Mouse (Mus musculus): ENCODE data around the gene Phldb2. TPM values are rescaled to one million over a fixed set of nuclear protein-coding genes. Genes with fewer than 3 reads are reported as not detected.

The Phldb2 gene
- total and polyA plus RNA-seq, 3 experiments = 0.55 TPM; not detected in 2

DNA sequence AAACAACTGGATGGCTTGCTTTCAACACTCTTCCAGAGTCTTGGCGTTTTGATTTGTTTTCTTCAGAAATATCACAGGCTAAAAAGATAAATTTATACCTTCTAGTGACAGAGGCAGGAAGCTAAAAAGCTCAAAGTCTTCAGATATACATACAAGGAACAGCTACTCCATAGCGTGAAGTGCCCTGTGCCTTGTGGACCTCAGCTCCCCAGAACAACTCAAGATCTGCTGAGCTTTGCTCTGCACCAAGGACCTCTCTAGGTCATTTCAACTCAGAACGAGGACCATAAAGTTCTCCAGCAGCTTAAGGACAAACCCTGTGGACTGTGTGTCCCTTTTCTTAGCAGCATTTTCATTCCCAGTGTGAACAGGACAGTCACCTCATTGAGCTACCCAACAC is 188.3 kb downstream of the Phldb2 start:
- ATAC-seq (ENCODE audit: extremely low read depth, insufficient number of reproducible peaks, low FRiP score, poor library complexity, severe bottlenecking) (no peak), DNase-seq (ENCODE audit: low spot score) (no peak)
- Histone ChIP-seq H3K9me3 (replicated peaks) (no peaks in the 10 kb centered on the region), H3K27me3 (ENCODE audit: insufficient read depth, low read length) (0 out of 2 replicates have a peak, but pooled peaks cover 3% of the 10 kb centered on the region), H3K4me1 (ENCODE audit: insufficient read depth, low read depth, low read length) (no peaks in the 10 kb centered on the region), H3K4me3 (ENCODE audit: low read depth, low read length) (no peak overlapping the region), H3K36me3 (replicated peaks) (no peaks in the 10 kb centered on the region)
- TF ChIP-seq GATA1 (IDR thresholded peaks at IDR 0.05; ENCODE audit: borderline replicate concordance, low read length) (no peak), TAL1 (conservative IDR thresholded peaks at IDR 0.05; ENCODE audit: low read depth, low read length) (no peak), CTCF (IDR thresholded peaks at IDR 0.05; ENCODE audit: low read depth, low read length) (no peak)

DNA sequence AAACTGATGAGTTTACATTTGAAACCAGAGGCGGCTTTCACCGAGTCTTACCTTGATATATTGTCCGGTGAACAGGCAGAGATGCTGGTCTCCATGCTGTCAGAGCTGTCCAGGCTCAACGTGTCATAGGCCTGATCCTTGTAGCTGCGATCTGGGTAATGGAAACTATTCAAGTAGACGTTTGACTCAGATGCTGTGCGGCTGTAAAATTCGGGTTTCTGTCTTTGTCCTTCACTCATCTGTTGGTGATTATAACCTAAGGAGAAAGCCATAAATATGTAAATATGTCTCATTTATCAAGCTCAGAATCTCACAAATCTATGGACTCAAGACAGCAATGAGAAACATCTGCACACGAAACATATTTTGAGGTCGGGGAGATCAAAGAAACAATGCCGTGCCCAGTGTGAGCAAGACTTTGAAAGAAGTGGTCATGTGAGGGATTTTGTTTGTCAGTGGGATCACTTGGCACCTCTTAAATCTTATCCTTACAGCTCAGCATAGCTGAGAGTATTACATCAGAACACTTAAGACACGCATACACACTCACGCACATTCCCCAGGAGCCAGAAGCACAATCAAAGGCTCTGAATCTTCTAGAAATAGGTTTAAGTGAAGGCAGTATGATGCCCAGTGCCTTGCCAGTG is 190.4 kb downstream of the Phldb2 start:
- no peak for DNase-seq (ENCODE audit: low spot score)
- ATAC-seq (ENCODE audit: extremely low read depth, insufficient number of reproducible peaks, low FRiP score, poor library complexity, severe bottlenecking) = no peak

DNA sequence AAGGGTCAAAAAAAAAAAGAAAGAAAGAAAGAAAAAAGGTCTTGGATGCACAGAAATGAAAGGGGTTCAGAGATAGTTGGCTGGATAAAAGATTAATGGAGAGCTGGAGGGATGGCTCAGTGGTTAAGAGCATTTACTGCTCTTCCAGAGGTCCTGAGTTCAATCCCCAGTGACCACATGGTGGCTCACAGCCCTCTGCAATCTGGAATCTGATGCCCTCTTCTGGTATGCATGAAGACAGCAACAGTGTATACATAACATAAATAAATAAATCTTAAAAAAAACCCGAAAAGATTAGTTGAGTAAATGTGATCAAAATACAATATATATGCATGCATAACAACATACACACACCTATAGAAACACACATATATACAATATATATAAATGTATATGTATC is 192.0 kb downstream of the Phldb2 start:
- 0 out of 2 replicates have a peak, but pooled peaks cover 3% of the 10 kb centered on the region for H3K27me3 ChIP-seq (ENCODE audit: insufficient read depth, low read length)
- H3K4me3 ChIP-seq (ENCODE audit: low read depth, low read length) = no peak overlapping the region
- TF ChIP-seq CTCF (IDR thresholded peaks at IDR 0.05; ENCODE audit: low read depth, low read length) (no peak), GATA1 (IDR thresholded peaks at IDR 0.05; ENCODE audit: borderline replicate concordance, low read length) (no peak), POLR2AphosphoS5 (IDR thresholded peaks at IDR 0.05; ENCODE audit: insufficient replicate concordance, low read depth, low read length) (no peak)
- ATAC-seq (ENCODE audit: extremely low read depth, insufficient number of reproducible peaks, low FRiP score, poor library complexity, severe bottlenecking) = no peak
- H3K9me3 ChIP-seq (replicated peaks) = no peaks in the 10 kb centered on the region
- no peaks in the 10 kb centered on the region for H3K36me3 ChIP-seq (replicated peaks)
- no peaks in the 10 kb centered on the region for H3K4me1 ChIP-seq (ENCODE audit: insufficient read depth, low read depth, low read length)
- no peak for DNase-seq (ENCODE audit: low spot score)

More for the DNA sequence above, 190.4 kb downstream of the Phldb2 start:
- no peaks in the 10 kb centered on the region for H3K9me3 ChIP-seq (replicated peaks)
- H3K4me1 ChIP-seq (ENCODE audit: insufficient read depth, low read depth, low read length) = no peaks in the 10 kb centered on the region
- 0 out of 2 replicates have a peak, but pooled peaks cover 3% of the 10 kb centered on the region for H3K27me3 ChIP-seq (ENCODE audit: insufficient read depth, low read length)
- H3K36me3 ChIP-seq (replicated peaks) = no peaks in the 10 kb centered on the region
- no peak for TF ChIP-seq POLR2AphosphoS5 (IDR thresholded peaks at IDR 0.05; ENCODE audit: insufficient replicate concordance, low read depth, low read length)
- TF ChIP-seq CTCF (IDR thresholded peaks at IDR 0.05; ENCODE audit: low read depth, low read length) = no peak
- TF ChIP-seq TAL1 (conservative IDR thresholded peaks at IDR 0.05; ENCODE audit: low read depth, low read length) = no peak
- no peak for TF ChIP-seq GATA2 (IDR thresholded peaks at IDR 0.05; ENCODE audit: borderline replicate concordance, low read depth, low read length)
- TF ChIP-seq GATA1 (IDR thresholded peaks at IDR 0.05; ENCODE audit: borderline replicate concordance, low read length) = no peak
- H3K4me3 ChIP-seq (ENCODE audit: low read depth, low read length) = no peak overlapping the region

DNA sequence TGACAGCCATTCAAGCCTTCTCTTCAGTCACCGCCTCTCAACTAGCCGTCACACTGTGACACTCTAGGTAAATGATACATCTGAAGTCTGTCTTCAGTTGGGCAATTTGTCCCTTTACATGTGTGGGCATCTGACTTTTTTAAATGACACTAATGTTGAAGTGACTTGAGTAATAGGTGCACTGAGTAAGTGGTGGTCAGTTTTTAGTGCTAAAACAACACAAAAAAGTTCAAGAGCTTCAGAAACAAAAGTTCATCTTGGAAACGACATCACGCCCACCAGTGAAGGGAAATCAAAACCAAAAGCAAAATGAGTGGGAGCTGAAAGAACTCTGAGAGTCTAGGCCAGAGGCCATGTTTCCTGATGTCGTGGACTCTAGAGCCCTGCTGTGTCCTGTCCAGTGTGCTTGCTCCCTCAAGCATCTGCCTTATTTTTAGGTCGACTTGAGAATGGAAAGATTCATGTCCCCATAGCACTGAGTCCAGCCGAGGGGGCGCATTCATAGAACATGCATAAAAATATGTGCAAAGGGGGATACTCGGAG is 194.6 kb downstream of the Phldb2 start:
- no peaks in the 10 kb centered on the region for H3K4me1 ChIP-seq (ENCODE audit: insufficient read depth, low read depth, low read length)
- no peaks in the 10 kb centered on the region for H3K36me3 ChIP-seq (replicated peaks)
- DNase-seq (ENCODE audit: low spot score) (no peak), ATAC-seq (ENCODE audit: extremely low read depth, insufficient number of reproducible peaks, low FRiP score, poor library complexity, severe bottlenecking) (no peak)
- no peaks in the 10 kb centered on the region for H3K27me3 ChIP-seq (ENCODE audit: insufficient read depth, low read length)
- no peak overlapping the region for H3K4me3 ChIP-seq (ENCODE audit: low read depth, low read length)
- TF ChIP-seq CTCF (IDR thresholded peaks at IDR 0.05; ENCODE audit: low read depth, low read length) (no peak), GATA1 (IDR thresholded peaks at IDR 0.05; ENCODE audit: borderline replicate concordance, low read length) (no peak), POLR2AphosphoS5 (IDR thresholded peaks at IDR 0.05; ENCODE audit: insufficient replicate concordance, low read depth, low read length) (no peak), GATA2 (IDR thresholded peaks at IDR 0.05; ENCODE audit: borderline replicate concordance, low read depth, low read length) (no peak), TAL1 (conservative IDR thresholded peaks at IDR 0.05; ENCODE audit: low read depth, low read length) (no peak)
- H3K9me3 ChIP-seq (replicated peaks) = no peaks in the 10 kb centered on the region

DNA sequence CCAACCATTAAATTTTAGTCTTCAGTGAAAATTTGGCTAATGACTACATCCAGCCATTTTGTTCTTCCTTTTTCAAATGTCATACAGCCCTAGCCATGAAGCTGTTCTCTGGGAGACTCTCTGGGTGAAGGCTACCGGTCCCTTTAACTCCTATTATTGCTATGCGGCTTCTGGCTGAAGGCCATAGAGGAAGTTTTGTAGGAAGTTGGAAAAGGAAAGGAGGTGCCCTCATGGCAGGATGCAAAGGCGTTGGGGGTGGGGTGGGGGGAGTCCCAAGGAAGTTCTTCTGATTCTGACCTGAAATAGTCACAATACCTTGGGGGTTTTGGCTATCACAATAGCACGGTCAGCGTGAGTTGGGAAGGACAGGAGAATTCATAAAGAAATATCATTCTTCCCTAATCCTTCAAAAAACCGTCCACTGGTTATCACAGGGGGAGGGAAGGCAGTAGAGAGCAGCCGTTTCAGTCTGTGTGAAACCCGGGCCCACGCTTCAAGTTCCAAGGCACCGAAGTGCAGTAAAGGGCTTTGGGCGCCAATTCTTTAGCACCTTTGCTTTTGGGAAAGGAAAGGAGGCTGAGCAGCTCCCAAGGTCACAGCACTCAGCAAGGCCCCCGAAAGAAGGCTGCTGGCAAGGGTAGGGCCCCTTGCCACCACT is 195.8 kb downstream of the Phldb2 start:
- Histone ChIP-seq H3K27me3 (ENCODE audit: insufficient read depth, low read length) (no peaks in the 10 kb centered on the region), H3K9me3 (replicated peaks) (no peaks in the 10 kb centered on the region), H3K4me1 (ENCODE audit: insufficient read depth, low read depth, low read length) (no peaks in the 10 kb centered on the region), H3K4me3 (ENCODE audit: low read depth, low read length) (no peak overlapping the region), H3K36me3 (replicated peaks) (no peaks in the 10 kb centered on the region)
- ATAC-seq (ENCODE audit: extremely low read depth, insufficient number of reproducible peaks, low FRiP score, poor library complexity, severe bottlenecking) (no peak), DNase-seq (ENCODE audit: low spot score) (no peak)
- no peak for TF ChIP-seq POLR2AphosphoS5 (IDR thresholded peaks at IDR 0.05; ENCODE audit: insufficient replicate concordance, low read depth, low read length)
- no peak for TF ChIP-seq CTCF (IDR thresholded peaks at IDR 0.05; ENCODE audit: low read depth, low read length)
- TF ChIP-seq GATA1 (IDR thresholded peaks at IDR 0.05; ENCODE audit: borderline replicate concordance, low read length) = no peak
- TF ChIP-seq GATA2 (IDR thresholded peaks at IDR 0.05; ENCODE audit: borderline replicate concordance, low read depth, low read length) = no peak
- no peak for TF ChIP-seq TAL1 (conservative IDR thresholded peaks at IDR 0.05; ENCODE audit: low read depth, low read length)

DNA sequence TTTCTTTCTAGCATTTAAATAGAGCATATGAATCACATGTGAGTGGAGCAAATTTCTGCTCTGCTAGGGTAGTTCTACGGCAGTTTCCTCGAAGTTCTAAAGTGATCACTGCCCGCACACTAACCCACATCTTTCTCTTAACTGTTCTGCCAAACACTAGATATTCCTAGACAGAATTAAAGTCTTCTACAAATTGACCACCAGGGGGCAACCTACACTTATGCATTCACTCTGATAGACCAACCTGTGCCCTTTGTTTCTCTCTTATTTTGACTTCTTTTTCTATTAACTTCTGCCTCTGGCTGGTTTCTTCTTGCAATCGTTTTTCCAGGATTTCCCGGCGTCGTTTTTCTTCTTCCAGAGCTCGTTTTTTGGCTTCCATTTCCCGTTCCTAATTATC is 196.5 kb downstream of the Phldb2 start:
- DNase-seq (ENCODE audit: low spot score) (peak; percentile 4), ATAC-seq (ENCODE audit: extremely low read depth, insufficient number of reproducible peaks, low FRiP score, poor library complexity, severe bottlenecking) (peak; percentile 70)
- Histone ChIP-seq H3K36me3 (replicated peaks) (no peaks in the 10 kb centered on the region), H3K27me3 (ENCODE audit: insufficient read depth, low read length) (no peaks in the 10 kb centered on the region), H3K4me1 (ENCODE audit: insufficient read depth, low read depth, low read length) (no peaks in the 10 kb centered on the region), H3K4me3 (ENCODE audit: low read depth, low read length) (no peak overlapping the region), H3K9me3 (replicated peaks) (no peaks in the 10 kb centered on the region)
- TF ChIP-seq GATA1 (IDR thresholded peaks at IDR 0.05; ENCODE audit: borderline replicate concordance, low read length) (no peak), GATA2 (IDR thresholded peaks at IDR 0.05; ENCODE audit: borderline replicate concordance, low read depth, low read length) (no peak), CTCF (IDR thresholded peaks at IDR 0.05; ENCODE audit: low read depth, low read length) (no peak)
